Mouse (Mus musculus) neural tube, embryonic 15.5 days (tissue): ENCODE results near the gene Gm9767. TPM values are rescaled to one million over a fixed set of nuclear protein-coding genes. Genes with fewer than 3 reads are reported as not detected.

ENCODE experiments used
- ATAC-seq: fragments of 200-750 bp; cut with Nextera tagmentation; 2 replicates; pipeline ENCODE4 v1.8.0; 2017; ENCODE audit warnings: mild to moderate bottlenecking, moderate TSS enrichment, moderate library complexity; ENCODE audit not compliant: low FRiP score
- H3K27ac ChIP-seq: fragments of 300-500 bp; sonication (generic); replicated peaks from 2 replicates; pipeline ENCODE4 v1.5.1; 2015; ENCODE audit warnings: mild to moderate bottlenecking, inconsistent platforms
- H3K27me3 ChIP-seq: fragments of 300-500 bp; sonication (generic); replicated peaks from 2 replicates; pipeline ENCODE4 v1.6.1; 2015; ENCODE audit warnings: inconsistent platforms
- H3K36me3 ChIP-seq: fragments of 300-500 bp; sonication (generic); 2 replicates; pipeline ENCODE4 v1.6.1; 2015; ENCODE audit warnings: inconsistent platforms
- H3K4me1 ChIP-seq: fragments of 300-500 bp; sonication (generic); 2 replicates; pipeline ENCODE4 v1.6.1; 2015; ENCODE audit warnings: inconsistent platforms
- H3K4me2 ChIP-seq: fragments of 300-500 bp; sonication (generic); 2 replicates; pipeline ENCODE4 v1.6.1; 2015; ENCODE audit warnings: inconsistent platforms, mild to moderate bottlenecking, moderate library complexity
- H3K4me3 ChIP-seq: fragments of 300-500 bp; sonication (generic); replicated peaks from 2 replicates; pipeline ENCODE4 v1.5.1; 2015; ENCODE audit warnings: mild to moderate bottlenecking, inconsistent platforms
- H3K9ac ChIP-seq: fragments of 300-500 bp; sonication (generic); replicated peaks from 2 replicates; pipeline ENCODE4 v1.6.1; 2015; ENCODE audit warnings: mild to moderate bottlenecking, inconsistent platforms
- H3K9me3 ChIP-seq: fragments of 300-500 bp; sonication (generic); replicated peaks from 2 replicates; pipeline ENCODE4 v1.6.1; 2016; ENCODE audit warnings: inconsistent platforms
- WGBS: fragments of 180-500 bp; shearing (Covaris S2); methylation state at CpG from one replicate; pipeline ENCODE4 v1.1.7; 2015; ENCODE audit warnings: mixed read lengths; 5-methylcytosine and 5-hydroxymethylcytosine counted together
- polyA plus RNA-seq: library from polyadenylated mRNA; unstranded; fragments of >200 nt; fragmentation: Nextera tagmentation; extraction: Ambion mirVana; gene quantifications from 2 replicates; pipeline ENCODE4 v1.2.1, GENCODE M21; 2015

Gene Gm9767
- 1.4 and 3.0 TPM in 2 replicates for polyA plus RNA-seq

DNA sequence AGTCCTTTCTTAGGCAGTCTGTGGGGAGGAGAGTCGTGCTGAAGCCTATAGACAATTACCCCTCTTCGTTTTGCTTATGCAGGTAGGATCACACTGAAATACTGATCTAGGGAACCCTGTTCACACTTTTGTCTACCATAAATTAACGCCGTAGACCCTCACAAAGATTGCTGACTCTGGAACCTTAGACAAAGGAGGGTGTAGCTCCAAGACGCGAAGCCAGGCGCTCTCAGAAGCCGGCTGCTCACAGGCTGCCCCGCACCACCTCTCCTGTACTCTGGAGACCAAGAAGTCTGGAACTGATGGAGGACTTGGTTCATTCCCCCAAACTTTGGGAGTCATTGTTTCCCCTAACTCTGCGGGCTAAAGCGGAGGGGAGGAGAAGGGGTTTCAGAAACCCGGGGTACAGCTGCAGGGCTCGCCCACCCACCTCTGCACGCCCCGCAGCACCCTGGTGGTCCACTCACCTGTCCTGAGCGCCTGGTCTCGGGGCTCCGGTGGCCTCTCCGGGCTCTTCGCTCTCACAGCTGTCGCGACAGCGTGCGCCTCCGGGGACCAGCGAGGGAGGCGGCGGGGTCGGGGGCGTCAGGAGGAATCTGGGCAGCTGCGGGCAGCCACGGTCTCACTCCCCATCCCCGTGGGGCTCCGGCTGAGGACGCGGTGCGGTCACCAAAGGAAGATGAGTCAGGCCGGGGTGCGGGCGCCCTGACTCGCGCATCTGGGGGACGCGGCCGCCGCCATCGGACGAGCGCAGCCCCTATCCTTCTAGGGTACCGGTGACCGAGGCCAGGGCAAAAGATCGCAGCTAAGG lies at the start of gene Gm9767:
Gene Gm9767, plus strand, starts transcription at position 585 of the 811 bp plus-strand sequence.
- Histone ChIP-seq H3K27ac (peak within 1 kb of the TSS; percentile 77), H3K9me3 (no peaks in the 10 kb centered on the region), H3K4me1 (0 out of 2 replicates have a peak, but pooled peaks cover 2% of the 10 kb centered on the region), H3K27me3 (no peaks in the 10 kb centered on the region), H3K4me3 (peak within 1 kb of the TSS; percentile 83), H3K36me3 (no peaks in the 10 kb centered on the region), H3K4me2 (peak within 1 kb of the TSS; percentile 81), H3K9ac (peak within 1 kb of the TSS; percentile 84)
- WGBS: 1% methylated on average over 47 of the region's 52 CpGs
- peak; percentile 79 for ATAC-seq

DNA sequence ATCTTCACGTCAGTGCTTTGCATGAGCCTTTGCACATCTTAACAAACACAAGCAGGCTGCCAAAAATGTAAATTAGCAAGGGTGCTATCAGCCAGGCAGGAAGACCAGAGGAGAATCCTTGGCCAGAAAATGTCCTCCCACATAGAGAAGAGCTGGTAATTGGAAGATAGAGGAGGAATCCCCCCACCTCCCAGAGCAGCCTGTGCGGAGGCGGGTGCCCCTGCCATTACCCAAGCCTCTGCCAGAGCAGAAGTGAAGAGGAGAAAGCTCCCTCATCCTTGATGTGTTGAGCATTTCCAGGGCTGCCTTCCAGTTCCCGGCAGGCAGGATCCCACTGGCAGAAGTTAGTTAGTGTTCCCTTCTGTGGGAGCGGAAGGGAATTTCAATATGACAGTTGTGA lies 43.1 kb upstream of the Gm9767 start:
- no peak for ATAC-seq
- no peak overlapping the region for H3K9ac ChIP-seq
- H3K27me3 ChIP-seq: no peaks in the 10 kb centered on the region
- no peaks in the 10 kb centered on the region for H3K36me3 ChIP-seq
- 81% methylated on average over 5 of the region's 5 CpGs for WGBS
- no peak overlapping the region for H3K4me2 ChIP-seq
- no peak overlapping the region for H3K27ac ChIP-seq
- H3K9me3 ChIP-seq: no peaks in the 10 kb centered on the region
- H3K4me3 ChIP-seq: no peak overlapping the region
- no peaks in the 10 kb centered on the region for H3K4me1 ChIP-seq

DNA sequence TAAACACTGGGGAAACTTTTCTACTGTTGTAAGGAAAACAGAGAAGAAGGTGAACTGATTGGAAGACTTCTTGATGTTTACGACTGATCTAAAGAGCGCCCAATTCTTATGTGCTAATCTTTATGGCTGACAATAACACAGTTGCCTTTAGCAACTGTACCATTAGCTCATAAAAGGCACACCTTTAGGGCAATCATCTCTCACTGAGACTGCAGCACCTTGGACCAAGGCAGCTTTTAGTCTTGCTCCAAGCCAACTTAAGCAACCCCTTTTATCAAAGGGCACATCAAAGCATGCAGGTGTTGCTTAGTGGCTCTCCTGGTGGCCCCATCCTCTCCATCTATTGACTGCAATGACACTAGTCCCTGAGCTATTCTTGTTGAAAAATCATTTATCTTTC lies 26.9 kb upstream of the Gm9767 start:
- Histone ChIP-seq H3K36me3 (no peaks in the 10 kb centered on the region), H3K4me3 (no peak overlapping the region), H3K27me3 (no peaks in the 10 kb centered on the region), H3K9ac (no peak overlapping the region), H3K4me1 (no peaks in the 10 kb centered on the region), H3K9me3 (no peaks in the 10 kb centered on the region), H3K4me2 (no peak overlapping the region), H3K27ac (no peak overlapping the region)
- WGBS: 81% methylated on average over 2 of the region's 2 CpGs
- ATAC-seq: no peak

DNA sequence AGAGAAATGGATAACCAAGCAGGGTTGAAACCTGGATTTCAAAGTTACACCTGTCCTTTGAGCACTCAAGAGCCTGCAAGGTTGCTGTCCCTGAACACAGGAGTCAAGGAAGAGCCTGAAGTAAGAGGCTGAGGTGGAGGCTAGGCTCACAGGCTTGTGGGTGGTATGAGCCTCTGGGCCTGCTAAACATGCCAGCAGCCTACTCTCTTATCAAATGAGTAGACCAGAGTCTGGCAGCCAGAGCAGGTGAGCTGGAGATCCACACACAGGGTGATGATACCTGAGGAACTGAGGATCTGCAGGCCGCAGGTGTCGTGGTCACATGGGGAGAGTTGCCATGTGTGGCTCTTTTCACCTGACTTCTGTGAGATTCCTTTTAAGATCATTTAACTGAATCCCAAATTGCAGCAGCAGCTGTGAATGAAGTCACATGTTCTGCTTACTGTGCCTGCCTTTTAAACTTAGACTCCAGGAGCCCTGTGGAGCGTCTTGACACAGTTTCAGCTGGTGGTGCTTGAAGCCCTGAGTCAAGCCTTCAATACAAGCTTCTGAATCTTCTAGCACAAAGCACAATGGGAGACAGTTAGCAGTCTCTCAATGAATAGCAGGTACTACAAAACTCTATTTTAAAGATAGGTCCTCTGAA lies 18.3 kb upstream of the Gm9767 start:
- Histone ChIP-seq H3K9me3 (no peaks in the 10 kb centered on the region), H3K4me2 (no peak overlapping the region), H3K27ac (no peak overlapping the region), H3K9ac (no peak overlapping the region), H3K36me3 (no peaks in the 10 kb centered on the region; the same call in 1 of the 2 replicates), H3K27me3 (no peaks in the 10 kb centered on the region), H3K4me1 (no peaks in the 10 kb centered on the region), H3K4me3 (no peak overlapping the region)
- ATAC-seq: no peak
- WGBS: 88% methylated on average over 3 of the region's 3 CpGs

DNA sequence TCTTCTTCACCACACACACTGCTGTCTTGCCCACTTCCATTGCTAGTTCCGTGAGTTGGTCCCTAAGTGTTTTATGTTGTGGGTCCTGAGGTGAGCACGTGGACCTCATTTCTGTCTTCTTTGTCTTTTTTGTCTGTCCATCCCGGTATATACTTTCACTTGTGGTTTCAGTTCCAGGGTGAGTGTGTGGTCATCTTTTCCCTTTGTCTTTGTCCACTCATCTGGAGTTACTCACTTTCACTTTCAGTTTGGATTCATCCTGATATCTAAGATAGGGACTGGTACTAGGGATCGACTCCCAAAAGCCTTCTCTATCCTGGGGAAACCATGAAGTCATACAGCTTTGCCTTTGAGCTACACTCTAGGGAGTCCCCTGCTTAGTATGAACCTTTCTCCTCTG lies 15.0 kb upstream of the Gm9767 start:
- WGBS: 96% methylated on average over 4 of the region's 4 CpGs
- Histone ChIP-seq H3K36me3 (peaks cover 2% of the 10 kb centered on the region; the same call in 1 of the 2 replicates), H3K4me2 (no peak overlapping the region), H3K4me1 (no peaks in the 10 kb centered on the region), H3K27me3 (no peaks in the 10 kb centered on the region), H3K27ac (no peak overlapping the region), H3K9me3 (no peaks in the 10 kb centered on the region), H3K9ac (no peak overlapping the region), H3K4me3 (no peak overlapping the region)
- ATAC-seq: no peak

DNA sequence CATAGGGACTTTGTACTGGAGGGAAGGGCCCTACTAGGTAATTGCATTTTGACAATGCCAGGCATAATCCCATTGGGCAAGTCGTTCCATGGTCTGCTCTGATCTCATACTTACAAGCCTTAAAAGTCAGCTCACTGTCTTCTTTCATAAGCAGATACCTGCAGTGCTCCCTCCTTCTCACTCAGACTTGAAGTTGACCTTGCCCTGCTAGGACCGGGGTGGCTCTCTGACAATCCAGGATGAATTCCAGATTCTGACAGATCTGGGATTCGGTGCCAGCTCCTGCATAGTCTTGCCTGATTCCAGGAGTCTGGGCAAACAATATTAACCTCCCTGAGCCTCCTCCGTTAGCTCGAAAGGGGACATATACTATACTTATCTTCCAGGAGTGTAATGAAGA lies 6.1 kb upstream of the Gm9767 start:
- Histone ChIP-seq H3K27me3 (no peaks in the 10 kb centered on the region), H3K36me3 (peaks cover 7% of the 10 kb centered on the region), H3K27ac (no peak overlapping the region), H3K9ac (no peak overlapping the region), H3K4me1 (0 out of 2 replicates have a peak, but pooled peaks cover 2% of the 10 kb centered on the region), H3K4me2 (no peak overlapping the region), H3K9me3 (no peaks in the 10 kb centered on the region), H3K4me3 (no peak overlapping the region)
- 93% methylated on average over 5 of the region's 5 CpGs for WGBS
- ATAC-seq: no peak

DNA sequence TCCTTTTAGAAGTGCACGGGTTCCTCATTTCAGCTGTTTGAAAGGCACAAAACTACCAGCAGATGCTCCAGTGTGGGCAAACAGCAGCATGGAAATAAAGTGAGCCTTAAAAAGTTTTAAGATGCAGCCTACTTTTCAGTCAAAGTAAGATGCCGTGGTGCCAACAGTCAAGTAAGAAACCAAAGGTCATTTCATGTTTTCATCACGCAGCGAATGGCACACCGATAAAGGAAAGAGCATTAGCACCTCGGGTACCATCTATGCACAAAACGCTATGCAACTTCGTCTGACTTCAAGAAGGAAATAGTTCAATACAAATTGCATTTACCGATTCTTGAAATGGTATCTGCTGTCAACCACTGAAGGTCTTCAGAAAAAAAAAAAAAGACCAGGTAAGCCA lies 1.1 kb upstream of the Gm9767 start:
- H3K9ac ChIP-seq: peak overlapping the region; percentile 84; the same call in 1 of the 2 replicates
- peak overlapping the region; percentile 81 for H3K4me2 ChIP-seq
- 67% methylated on average over 9 of the region's 9 CpGs for WGBS
- no peaks in the 10 kb centered on the region for H3K9me3 ChIP-seq
- no peaks in the 10 kb centered on the region for H3K27me3 ChIP-seq
- no peaks in the 10 kb centered on the region for H3K36me3 ChIP-seq
- 0 out of 2 replicates have a peak, but pooled peaks cover 2% of the 10 kb centered on the region for H3K4me1 ChIP-seq
- peak overlapping the region; percentile 83 for H3K4me3 ChIP-seq
- ATAC-seq: no peak
- no peak overlapping the region for H3K27ac ChIP-seq

DNA sequence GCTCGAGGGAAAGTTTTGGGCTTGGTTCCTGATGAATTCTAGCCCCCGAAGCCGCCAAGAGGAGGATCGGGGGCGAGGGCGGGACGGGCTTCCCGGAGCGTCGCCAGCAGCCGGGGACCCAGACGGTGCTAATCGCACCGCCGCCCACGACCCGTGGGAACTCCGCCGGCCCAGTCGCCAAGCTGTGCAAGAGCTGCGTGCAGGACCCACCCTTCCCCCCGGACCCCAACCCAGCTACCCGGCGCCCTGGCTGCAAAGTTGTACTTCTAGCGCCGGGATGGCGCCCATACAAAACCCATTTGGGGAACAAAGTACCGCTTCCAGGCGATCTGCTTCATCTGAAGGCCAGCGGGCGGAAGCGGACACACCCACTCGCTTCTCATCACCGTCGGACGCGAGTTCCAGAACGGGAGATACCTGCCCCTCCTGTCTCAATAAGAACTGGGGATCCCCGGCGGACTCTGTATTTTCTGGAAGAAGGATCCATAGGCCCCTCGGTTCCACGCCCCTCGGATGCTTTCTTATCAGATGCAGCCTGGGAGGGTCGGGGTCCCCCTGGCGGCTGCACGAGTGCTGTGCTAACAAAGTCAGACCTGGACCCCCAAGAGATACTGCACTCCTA lies 577 bp downstream of the Gm9767 start, which contains the start of gene Tmem200a:
Gene Tmem200a, minus strand, starts transcription at position 532 of the 622 bp plus-strand sequence.
- Histone ChIP-seq H3K9ac (peak within 1 kb of the TSS; percentile 84), H3K27ac (peak within 1 kb of the TSS; percentile 77), H3K4me2 (peak within 1 kb of the TSS; percentile 81), H3K4me1 (0 out of 2 replicates have a peak, but pooled peaks cover 2% of the 10 kb centered on the region), H3K36me3 (no peaks in the 10 kb centered on the region), H3K9me3 (no peaks in the 10 kb centered on the region), H3K27me3 (no peaks in the 10 kb centered on the region), H3K4me3 (peak within 1 kb of the TSS; percentile 83)
- peak; percentile 92 for ATAC-seq
- under 1% methylated on average over 46 of the region's 46 CpGs for WGBS

DNA sequence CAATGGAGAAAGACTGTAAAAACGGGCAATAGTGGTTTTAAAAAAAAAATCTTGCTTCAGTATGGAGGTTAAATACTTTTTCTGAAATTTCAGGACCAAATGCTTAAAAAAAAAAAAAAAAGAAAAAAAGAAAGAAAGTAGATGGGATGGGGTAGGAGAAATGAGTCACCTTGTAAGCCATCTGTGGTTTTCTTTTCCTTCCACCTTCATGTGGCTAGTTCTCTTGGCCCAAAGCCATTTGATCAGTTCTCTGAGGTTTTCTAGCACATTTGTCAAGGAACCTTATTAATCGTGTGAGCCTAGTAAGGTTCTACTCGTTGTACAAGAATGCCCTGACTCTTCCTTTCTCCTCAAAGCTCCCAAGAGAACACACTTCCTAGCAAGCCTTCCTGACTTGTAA lies 1.6 kb downstream of the Gm9767 start:
- no peak overlapping the region for H3K4me2 ChIP-seq
- H3K27ac ChIP-seq: no peak overlapping the region
- H3K9ac ChIP-seq: no peak overlapping the region
- 0 out of 2 replicates have a peak, but pooled peaks cover 2% of the 10 kb centered on the region for H3K4me1 ChIP-seq
- no peaks in the 10 kb centered on the region for H3K27me3 ChIP-seq
- no peaks in the 10 kb centered on the region for H3K9me3 ChIP-seq
- no peaks in the 10 kb centered on the region for H3K36me3 ChIP-seq
- no peak overlapping the region for H3K4me3 ChIP-seq
- ATAC-seq: no peak
- WGBS: 86% methylated on average over 3 of the region's 3 CpGs

DNA sequence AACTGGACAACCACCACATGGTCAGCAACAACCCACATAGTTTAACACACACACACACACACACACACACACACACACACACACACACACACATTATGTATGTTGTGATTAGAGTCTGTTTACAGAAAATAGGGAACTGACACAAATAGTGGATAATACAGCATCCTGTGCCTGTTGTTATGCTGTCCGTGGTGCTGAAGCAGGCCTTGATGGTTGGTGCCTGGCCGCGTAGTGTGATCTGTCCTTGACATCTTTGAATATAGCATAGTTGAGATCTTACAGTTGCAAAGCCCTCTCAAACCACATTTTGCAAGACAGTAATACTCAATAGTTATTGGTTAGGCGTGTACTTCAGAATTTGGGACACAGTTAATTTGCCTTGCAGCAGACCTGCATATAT lies 4.0 kb downstream of the Gm9767 start:
- no peaks in the 10 kb centered on the region for H3K36me3 ChIP-seq
- H3K4me2 ChIP-seq: no peak overlapping the region
- ATAC-seq: no peak
- 68% methylated on average over 4 of the region's 4 CpGs for WGBS
- no peak overlapping the region for H3K27ac ChIP-seq
- H3K9me3 ChIP-seq: no peaks in the 10 kb centered on the region
- H3K27me3 ChIP-seq: no peaks in the 10 kb centered on the region
- no peaks in the 10 kb centered on the region for H3K4me1 ChIP-seq
- H3K4me3 ChIP-seq: no peak overlapping the region
- H3K9ac ChIP-seq: no peak overlapping the region

DNA sequence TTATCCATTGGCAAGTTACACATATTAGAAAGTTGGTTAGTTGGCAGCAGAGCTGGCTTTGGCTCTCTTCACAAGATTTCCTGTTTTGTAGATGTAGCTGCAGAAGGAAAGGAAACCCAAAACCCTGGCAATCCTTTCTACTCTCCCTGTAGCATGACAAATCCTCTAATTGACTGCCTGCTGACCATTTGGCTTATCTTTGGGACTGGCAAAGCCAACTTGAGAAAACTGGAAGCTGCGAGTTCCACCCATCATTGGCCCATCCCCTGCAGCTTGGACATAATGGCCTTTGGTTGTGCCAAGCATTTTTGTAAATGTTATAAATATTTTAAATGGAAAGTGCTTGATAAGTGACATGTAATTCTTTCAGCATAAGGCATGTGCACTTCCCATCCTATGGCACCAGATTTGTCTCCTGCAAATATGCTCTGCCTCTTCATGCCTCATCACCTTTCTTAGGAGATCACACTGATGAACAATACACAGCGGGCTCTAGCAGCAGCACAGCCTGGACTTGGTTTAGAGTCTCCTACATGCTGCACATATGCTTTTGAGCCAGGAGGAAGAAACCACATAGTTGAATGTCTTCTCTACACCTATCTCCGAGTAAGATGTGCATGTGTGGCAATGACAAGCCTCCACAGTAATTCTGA lies 25.4 kb downstream of the Gm9767 start:
- WGBS: 80% methylated on average over 3 of the region's 3 CpGs
- Histone ChIP-seq H3K4me2 (no peak overlapping the region), H3K9ac (no peak overlapping the region), H3K27me3 (no peaks in the 10 kb centered on the region), H3K27ac (no peak overlapping the region), H3K4me1 (no peaks in the 10 kb centered on the region), H3K36me3 (no peaks in the 10 kb centered on the region), H3K9me3 (no peaks in the 10 kb centered on the region), H3K4me3 (no peak overlapping the region)
- ATAC-seq: no peak
